Mouse (Mus musculus): ENCODE measurements around the gene Prss48.

The Prss48 gene

DNA sequence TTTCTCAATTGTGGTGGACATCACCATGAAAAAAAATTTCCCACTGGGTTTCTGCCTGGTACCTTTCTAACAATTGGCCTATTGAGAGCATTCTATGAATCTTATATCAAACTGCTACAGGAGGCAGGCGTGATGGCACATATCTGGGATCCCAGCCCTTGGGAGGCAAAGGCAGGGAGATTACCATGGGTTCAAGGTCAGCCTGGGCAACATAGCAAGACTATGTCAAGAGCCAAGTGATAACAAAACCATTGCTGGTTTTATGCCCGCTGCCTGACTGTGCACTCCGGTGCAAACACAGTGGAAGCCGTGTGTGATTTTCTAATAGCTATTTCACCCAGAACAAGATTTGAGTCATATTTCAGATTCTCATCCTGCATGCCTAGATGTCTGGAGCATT, 51.4 kb downstream of the Prss48 start:
- DNase-seq (ENCODE audit: low read depth, low spot score) = no peak

Data from retina, postnatal 7 days (tissue).